Mouse (Mus musculus) hindbrain, embryonic 15.5 days (tissue): Measurements from ENCODE around the gene Hhatl. TPM values are rescaled to one million over a fixed set of nuclear protein-coding genes. Genes with fewer than 3 reads are reported as not detected.
A peak's percentile ranks its signal among the peaks of the same experiment; 100 is the strongest.

Source experiments
- ATAC-seq: fragments of 200-750 bp; cut with Nextera tagmentation; 2 replicates; pipeline ENCODE4 v1.8.0; 2017; ENCODE audit warnings: low read depth, moderate number of reproducible peaks, moderate TSS enrichment; ENCODE audit not compliant: low FRiP score
- H3K27ac ChIP-seq: fragments of 300-500 bp; sonication (generic); replicated peaks from 2 replicates; pipeline ENCODE4 v1.5.1; 2015; ENCODE audit warnings: mild to moderate bottlenecking, inconsistent platforms
- H3K27me3 ChIP-seq: fragments of 300-500 bp; sonication (generic); 2 replicates; pipeline ENCODE4 v1.6.1; 2015; ENCODE audit warnings: control low read depth, inconsistent platforms
- H3K36me3 ChIP-seq: fragments of 300-500 bp; sonication (generic); 2 replicates; pipeline ENCODE4 v1.6.1; 2015; ENCODE audit warnings: control low read depth, inconsistent platforms
- H3K4me1 ChIP-seq: fragments of 300-500 bp; sonication (generic); replicated peaks from 2 replicates; pipeline ENCODE4 v1.6.1; 2015; ENCODE audit warnings: control low read depth, inconsistent platforms
- H3K4me2 ChIP-seq: fragments of 300-500 bp; sonication (generic); 2 replicates; pipeline ENCODE4 v1.6.1; 2015; ENCODE audit warnings: moderate library complexity, mild to moderate bottlenecking, inconsistent platforms
- H3K4me3 ChIP-seq: fragments of 300-500 bp; sonication (generic); 2 replicates; pipeline ENCODE4 v1.5.1; 2015; ENCODE audit warnings: mild to moderate bottlenecking, inconsistent platforms
- H3K9ac ChIP-seq: fragments of 300-500 bp; sonication (generic); 2 replicates; pipeline ENCODE4 v1.6.1; 2015; ENCODE audit warnings: inconsistent platforms
- H3K9me3 ChIP-seq: fragments of 300-500 bp; sonication (generic); 2 replicates; pipeline ENCODE4 v1.6.1; 2016; ENCODE audit warnings: control low read depth, inconsistent platforms
- WGBS: fragments of 180-500 bp; shearing (Covaris S2); methylation state at CpG from one replicate; pipeline ENCODE4 v1.1.7; 2015; 5-methylcytosine and 5-hydroxymethylcytosine counted together
- polyA plus RNA-seq: library from polyadenylated mRNA; unstranded; fragments of >200 nt; fragmentation: Nextera tagmentation; extraction: Ambion mirVana; gene quantifications from 2 replicates; pipeline ENCODE4 v1.2.1, GENCODE M21; 2015

The Hhatl gene
- polyA plus RNA-seq, 1 experiment from 2014 or later: 0.19 TPM

DNA sequence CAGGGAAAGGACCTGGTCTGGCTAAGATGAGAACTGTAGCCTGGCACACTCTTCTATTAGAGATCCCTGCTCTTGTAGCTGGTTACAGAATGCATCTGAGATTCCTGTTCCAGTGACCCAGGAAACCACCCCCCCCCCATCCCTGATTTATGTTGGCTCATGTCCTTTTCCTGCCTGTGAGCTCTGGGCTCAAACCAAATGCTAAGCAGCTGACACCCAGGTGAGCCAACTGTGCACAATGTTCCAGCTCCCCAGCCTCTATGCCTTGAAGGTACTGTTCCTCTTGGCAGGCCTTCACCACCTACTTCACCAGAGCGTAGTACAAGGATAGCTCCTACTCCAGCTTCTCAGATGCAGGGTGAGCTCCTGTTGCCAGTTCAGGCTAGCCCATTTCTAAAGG is 30.7 kb upstream of the Hhatl start:
- Histone ChIP-seq H3K36me3 (no peaks in the 10 kb centered on the region), H3K4me2 (no peak overlapping the region), H3K4me1 (peaks cover 27% of the 10 kb centered on the region), H3K4me3 (no peak overlapping the region), H3K27me3 (no peaks in the 10 kb centered on the region), H3K27ac (peak overlapping the region; percentile 76), H3K9me3 (no peaks in the 10 kb centered on the region), H3K9ac (no peak overlapping the region)
- no peak for ATAC-seq
- 66% methylated on average over 1 of the region's 1 CpGs for WGBS

DNA sequence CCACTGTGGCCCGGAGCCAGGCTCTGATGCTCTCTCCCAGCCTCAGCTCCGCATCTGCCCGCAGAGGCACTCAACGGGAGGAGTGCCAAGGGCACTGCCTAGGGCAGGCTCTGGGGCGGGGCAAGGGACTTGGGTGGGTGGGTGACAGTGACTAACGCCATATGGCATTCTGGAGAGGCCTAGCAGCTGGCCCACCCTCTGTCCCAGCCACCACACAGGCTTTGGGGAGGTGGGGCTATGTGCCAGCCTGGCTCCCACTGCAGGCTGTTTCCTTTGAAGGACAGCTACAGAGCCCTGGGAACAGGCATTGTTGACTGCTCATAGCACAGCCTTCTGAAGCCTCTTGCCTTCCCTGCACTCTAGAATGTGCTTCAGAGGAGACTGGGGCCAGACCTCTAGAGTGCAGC is 30.3 kb upstream of the Hhatl start:
- Histone ChIP-seq H3K36me3 (no peaks in the 10 kb centered on the region), H3K27me3 (no peaks in the 10 kb centered on the region), H3K4me3 (no peak overlapping the region), H3K4me2 (no peak overlapping the region), H3K9ac (no peak overlapping the region), H3K27ac (peak overlapping the region; percentile 76), H3K4me1 (peaks cover 27% of the 10 kb centered on the region), H3K9me3 (no peaks in the 10 kb centered on the region)
- ATAC-seq: peak; percentile 77
- 42% methylated on average over 6 of the region's 6 CpGs for WGBS

DNA sequence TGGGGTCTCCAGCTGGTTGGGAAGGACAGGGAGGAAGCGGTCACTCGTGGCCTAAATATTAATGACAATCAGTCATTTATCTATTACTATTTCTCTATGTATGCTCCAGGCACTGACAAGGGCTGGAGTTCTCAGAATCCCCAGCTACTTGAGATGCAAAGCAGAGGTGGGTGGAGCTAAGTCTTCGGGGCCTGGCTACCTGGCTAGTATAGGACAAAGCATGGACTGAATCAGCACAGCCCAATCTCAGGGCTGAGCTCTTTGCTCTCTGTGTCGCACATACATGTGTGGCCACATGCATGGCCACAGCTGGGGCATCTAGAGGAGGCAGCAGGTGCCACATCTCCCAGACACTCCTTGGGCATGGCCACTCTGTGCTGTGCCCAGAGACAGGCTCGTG is 28.5 kb upstream of the Hhatl start:
- no peaks in the 10 kb centered on the region for H3K36me3 ChIP-seq
- H3K4me1 ChIP-seq: peaks cover 27% of the 10 kb centered on the region
- no peak overlapping the region for H3K27ac ChIP-seq
- no peak for ATAC-seq
- no peak overlapping the region for H3K9ac ChIP-seq
- no peak overlapping the region for H3K4me3 ChIP-seq
- H3K27me3 ChIP-seq: no peaks in the 10 kb centered on the region
- H3K4me2 ChIP-seq: no peak overlapping the region
- WGBS: 72% methylated on average over 5 of the region's 5 CpGs
- no peaks in the 10 kb centered on the region for H3K9me3 ChIP-seq

DNA sequence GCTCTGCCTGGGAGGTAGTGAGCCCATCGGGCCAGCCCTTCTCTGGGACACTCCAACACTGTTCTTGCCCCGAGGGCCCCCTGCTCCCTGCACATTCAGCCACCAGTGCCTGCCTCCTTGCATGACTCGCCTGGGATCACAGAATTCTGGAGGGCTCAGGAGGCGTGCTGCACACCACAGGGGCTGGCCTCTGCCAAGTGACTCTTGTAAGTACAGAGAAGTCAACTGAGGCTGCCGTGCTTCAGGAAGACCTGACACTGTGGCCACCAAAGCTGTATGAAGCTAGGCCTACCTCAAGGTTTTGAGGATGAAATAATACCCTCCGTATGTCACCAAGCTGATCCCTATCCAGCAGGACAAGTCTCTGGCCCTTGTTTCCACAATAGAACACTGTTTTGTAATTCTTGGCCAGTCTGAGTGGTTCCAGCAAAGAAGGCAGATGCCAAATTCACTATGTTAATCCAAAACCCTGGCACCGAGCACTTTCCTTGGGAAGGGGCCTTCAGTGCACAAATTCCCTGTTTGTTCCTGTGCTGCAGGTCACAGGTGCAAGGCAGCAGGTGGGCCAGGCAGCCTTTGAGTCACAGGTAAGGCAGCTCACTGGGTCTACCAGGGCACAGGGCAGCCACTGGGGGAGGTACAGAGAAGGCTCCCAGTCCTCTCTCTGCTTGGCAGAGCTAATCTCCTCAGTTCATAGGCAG is 27.6 kb upstream of the Hhatl start:
- WGBS: 52% methylated on average over 7 of the region's 7 CpGs
- ATAC-seq: peak; percentile 49; the same call in 1 of the 2 replicates
- Histone ChIP-seq H3K4me1 (peaks cover 27% of the 10 kb centered on the region), H3K4me2 (no peak overlapping the region), H3K9ac (no peak overlapping the region), H3K27ac (peak overlapping the region; percentile 62), H3K9me3 (no peaks in the 10 kb centered on the region), H3K36me3 (no peaks in the 10 kb centered on the region), H3K4me3 (no peak overlapping the region), H3K27me3 (no peaks in the 10 kb centered on the region)

DNA sequence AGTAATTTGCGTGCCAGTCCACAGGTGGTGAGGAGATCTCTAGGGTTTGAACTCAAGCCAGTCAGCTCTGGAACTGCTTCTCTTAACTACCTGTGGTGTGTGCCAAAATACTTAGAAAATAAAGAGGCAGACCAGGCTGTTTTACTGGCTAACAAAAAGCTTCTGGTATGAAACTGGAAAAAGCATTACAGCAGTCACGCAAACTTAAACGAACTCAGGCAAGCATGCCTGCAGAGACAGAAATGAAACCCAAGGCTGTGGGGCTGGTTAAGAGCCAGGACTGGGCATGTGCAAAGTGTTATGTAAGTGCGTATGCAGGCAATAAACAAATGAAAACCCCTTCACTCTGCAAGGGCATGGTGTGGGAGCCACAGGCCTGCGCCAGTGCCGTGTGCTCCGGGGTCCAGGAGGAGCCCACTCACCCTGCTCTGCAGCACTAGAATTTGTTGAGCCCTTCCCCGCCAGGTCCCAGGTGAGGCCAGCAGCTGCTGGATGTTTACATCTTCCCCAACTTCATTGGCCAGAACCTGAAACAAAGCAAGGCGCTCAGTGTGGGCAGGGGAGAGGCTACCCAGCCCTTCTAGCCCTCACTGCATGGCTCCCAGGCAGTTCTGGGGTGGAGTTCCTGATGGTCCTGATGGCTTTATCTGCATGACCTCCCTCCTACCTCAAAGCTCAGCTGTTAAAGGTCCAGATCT is 26.9 kb upstream of the Hhatl start:
- H3K9me3 ChIP-seq: no peaks in the 10 kb centered on the region
- H3K4me2 ChIP-seq: no peak overlapping the region
- H3K36me3 ChIP-seq: no peaks in the 10 kb centered on the region
- WGBS: 83% methylated on average over 9 of the region's 9 CpGs
- peaks cover 27% of the 10 kb centered on the region for H3K4me1 ChIP-seq
- no peak overlapping the region for H3K4me3 ChIP-seq
- ATAC-seq: no peak
- H3K9ac ChIP-seq: no peak overlapping the region
- no peaks in the 10 kb centered on the region for H3K27me3 ChIP-seq
- peak overlapping the region; percentile 62 for H3K27ac ChIP-seq

DNA sequence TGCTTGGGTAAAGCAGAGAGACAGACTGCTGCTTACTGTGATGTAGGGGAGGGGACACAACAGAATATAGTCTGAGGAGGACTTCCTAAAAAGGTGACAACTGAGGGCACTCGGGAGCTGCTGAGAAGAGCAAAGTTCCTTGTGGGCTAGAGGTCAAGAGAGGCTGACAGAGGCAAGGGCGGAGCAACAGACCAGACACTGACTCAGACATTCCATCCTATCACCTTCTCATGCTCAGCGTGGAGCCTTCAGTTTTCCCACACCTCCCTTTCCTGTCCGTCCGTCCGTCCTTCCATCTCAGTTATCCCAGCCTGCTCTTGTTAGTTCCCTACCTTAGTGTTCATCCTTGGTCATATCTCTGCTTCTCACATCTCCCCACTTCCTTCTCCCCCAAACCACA is 22.9 kb upstream of the Hhatl start:
- no peak overlapping the region for H3K4me2 ChIP-seq
- no peaks in the 10 kb centered on the region for H3K27me3 ChIP-seq
- H3K27ac ChIP-seq: no peak overlapping the region
- no peak overlapping the region for H3K4me3 ChIP-seq
- no peaks in the 10 kb centered on the region for H3K36me3 ChIP-seq
- H3K9ac ChIP-seq: no peak overlapping the region
- ATAC-seq: no peak
- no peaks in the 10 kb centered on the region for H3K9me3 ChIP-seq
- WGBS: 79% methylated on average over 6 of the region's 6 CpGs
- peaks cover 22% of the 10 kb centered on the region for H3K4me1 ChIP-seq

DNA sequence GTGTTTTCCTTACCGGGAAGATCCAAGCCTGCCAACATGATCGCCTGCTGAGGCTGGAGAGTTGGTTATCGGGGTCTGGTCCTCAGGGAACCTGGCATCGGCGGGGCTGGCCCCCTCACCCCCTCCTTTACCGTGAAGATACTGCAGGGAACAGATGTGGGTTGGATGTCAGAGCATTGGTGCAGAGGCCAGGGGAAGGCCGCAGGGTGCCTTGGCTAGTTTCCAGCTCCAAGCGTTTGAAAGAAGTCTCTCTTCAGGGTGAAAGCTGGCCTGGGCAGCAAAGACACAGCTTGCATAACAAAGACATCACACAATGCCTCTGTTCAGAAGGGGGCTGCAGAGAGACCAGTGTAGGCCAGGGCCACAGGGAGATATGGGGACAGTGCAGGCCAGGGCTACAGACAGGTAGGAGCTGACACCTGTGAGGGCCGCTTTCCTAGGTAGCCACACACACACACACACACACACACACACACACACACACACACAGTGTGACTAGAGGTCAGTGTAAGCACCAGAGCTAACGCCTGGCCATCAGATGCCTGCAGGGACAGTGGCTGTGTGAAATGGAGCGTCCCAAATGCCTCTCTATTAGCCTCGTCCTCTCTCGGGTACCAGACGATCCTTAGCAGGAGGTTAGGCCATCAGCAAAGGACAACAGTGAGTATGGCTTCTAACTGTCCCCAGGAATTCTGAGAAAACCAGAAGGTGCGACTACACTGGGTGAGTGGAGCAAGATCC is 17.9 kb upstream of the Hhatl start:
- Histone ChIP-seq H3K9me3 (no peaks in the 10 kb centered on the region), H3K4me2 (no peak overlapping the region), H3K27ac (peak overlapping the region; percentile 48; the same call in 1 of the 2 replicates), H3K4me3 (no peak overlapping the region), H3K9ac (no peak overlapping the region), H3K4me1 (peaks cover 28% of the 10 kb centered on the region), H3K27me3 (no peaks in the 10 kb centered on the region), H3K36me3 (no peaks in the 10 kb centered on the region)
- peak; percentile 74 for ATAC-seq
- WGBS: 10% methylated on average over 15 of the region's 15 CpGs

DNA sequence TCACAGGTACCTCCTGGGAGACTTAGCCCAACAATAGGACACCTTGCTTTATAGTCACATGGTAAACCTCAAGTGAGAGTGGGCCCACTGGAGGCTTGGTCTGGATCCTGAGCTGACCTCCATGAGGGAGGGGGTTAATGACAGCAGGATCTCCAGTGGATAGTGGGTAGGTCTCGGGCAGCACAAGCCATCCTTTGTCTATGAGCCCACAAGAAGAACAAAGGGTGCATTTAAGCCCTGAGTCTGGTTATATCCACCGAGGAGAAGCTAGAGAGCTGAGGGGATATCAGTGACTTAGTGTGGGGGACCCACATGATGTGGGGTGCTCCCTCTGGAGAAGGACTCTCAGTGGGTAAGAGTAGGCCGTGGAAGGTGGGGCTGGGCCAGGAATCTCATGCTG is 16.2 kb upstream of the Hhatl start:
- no peak overlapping the region for H3K4me3 ChIP-seq
- H3K27me3 ChIP-seq: no peaks in the 10 kb centered on the region
- H3K27ac ChIP-seq: no peak overlapping the region
- no peaks in the 10 kb centered on the region for H3K36me3 ChIP-seq
- H3K9ac ChIP-seq: no peak overlapping the region
- no peaks in the 10 kb centered on the region for H3K9me3 ChIP-seq
- WGBS: 50% methylated on average over 3 of the region's 3 CpGs
- H3K4me2 ChIP-seq: no peak overlapping the region
- H3K4me1 ChIP-seq: peaks cover 28% of the 10 kb centered on the region
- ATAC-seq: no peak; the same call in 1 of the 2 replicates

DNA sequence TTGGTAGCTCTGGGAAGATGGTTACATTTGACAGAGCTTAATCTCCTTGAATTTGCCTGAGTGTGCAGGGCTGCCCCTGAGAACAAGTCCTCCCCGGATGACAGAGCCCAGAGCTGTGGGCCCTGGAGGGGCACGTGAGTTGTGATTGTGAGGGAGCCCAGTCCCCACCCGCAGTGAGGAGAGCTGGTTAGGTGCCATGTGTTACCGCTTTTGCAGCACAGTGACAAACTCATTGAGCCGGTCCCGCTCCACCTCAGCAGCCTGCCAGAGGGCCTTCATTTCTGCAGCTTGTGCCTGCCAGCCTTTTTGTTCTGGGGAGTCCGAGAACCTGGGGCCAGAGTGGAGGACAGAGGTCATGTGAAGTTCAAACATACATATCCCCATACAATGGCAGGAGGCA is 15.6 kb upstream of the Hhatl start:
- no peak overlapping the region for H3K9ac ChIP-seq
- no peak overlapping the region for H3K4me2 ChIP-seq
- ATAC-seq: no peak
- H3K27me3 ChIP-seq: no peaks in the 10 kb centered on the region
- no peak overlapping the region for H3K4me3 ChIP-seq
- H3K36me3 ChIP-seq: no peaks in the 10 kb centered on the region
- WGBS: 51% methylated on average over 7 of the region's 7 CpGs
- no peak overlapping the region for H3K27ac ChIP-seq
- H3K4me1 ChIP-seq: peaks cover 28% of the 10 kb centered on the region
- H3K9me3 ChIP-seq: no peaks in the 10 kb centered on the region

DNA sequence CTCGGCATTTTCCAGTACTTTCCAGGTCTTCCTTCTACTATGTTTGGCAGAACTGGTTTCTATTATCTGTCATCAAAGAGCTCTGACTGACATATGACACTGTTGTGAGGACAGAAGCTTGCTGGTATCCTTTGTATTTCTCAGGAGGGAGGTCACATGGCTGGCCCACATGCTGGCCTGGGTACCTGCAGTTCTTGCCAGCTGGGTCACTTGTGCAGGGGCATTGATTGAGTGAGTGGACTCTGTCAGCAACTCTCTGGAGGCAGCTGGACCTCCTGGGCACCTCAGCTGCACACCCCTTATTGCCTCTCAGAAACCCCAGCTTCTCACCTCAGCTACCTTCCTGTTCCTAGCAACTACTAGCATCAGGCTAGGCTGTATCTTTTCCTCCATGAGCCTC is 15.2 kb upstream of the Hhatl start:
- ATAC-seq: no peak
- no peak overlapping the region for H3K4me2 ChIP-seq
- no peaks in the 10 kb centered on the region for H3K9me3 ChIP-seq
- H3K4me3 ChIP-seq: no peak overlapping the region
- H3K27me3 ChIP-seq: no peaks in the 10 kb centered on the region
- 62% methylated on average over 1 of the region's 1 CpGs for WGBS
- peaks cover 28% of the 10 kb centered on the region for H3K4me1 ChIP-seq
- H3K27ac ChIP-seq: no peak overlapping the region
- H3K9ac ChIP-seq: no peak overlapping the region
- H3K36me3 ChIP-seq: no peaks in the 10 kb centered on the region

DNA sequence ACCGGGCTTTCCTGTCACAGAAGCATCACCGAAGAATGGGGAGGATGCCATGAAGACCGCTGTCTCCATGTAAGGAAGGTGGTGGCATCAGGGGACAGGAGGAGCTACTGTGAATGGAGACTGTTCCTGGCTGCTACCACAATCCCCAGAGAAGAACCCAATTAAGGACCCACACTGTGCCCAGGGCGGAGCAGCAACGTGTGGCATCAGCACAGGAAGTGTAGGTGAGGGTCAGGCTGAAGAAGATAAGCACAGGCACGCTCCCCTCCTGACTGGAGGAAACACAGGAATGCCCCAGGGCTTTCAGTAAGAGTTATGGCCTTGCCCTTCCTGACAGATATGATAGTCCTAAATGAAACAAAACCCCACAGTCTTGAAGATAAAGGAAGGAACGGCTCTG is 10.4 kb upstream of the Hhatl start:
- no peaks in the 10 kb centered on the region for H3K9me3 ChIP-seq
- H3K4me3 ChIP-seq: no peak overlapping the region
- H3K4me2 ChIP-seq: no peak overlapping the region
- WGBS: 78% methylated on average over 7 of the region's 7 CpGs
- no peaks in the 10 kb centered on the region for H3K27me3 ChIP-seq
- H3K27ac ChIP-seq: no peak overlapping the region
- 0 out of 2 replicates have a peak, but pooled peaks cover 2% of the 10 kb centered on the region for H3K4me1 ChIP-seq
- no peak for ATAC-seq
- no peaks in the 10 kb centered on the region for H3K36me3 ChIP-seq
- H3K9ac ChIP-seq: no peak overlapping the region

DNA sequence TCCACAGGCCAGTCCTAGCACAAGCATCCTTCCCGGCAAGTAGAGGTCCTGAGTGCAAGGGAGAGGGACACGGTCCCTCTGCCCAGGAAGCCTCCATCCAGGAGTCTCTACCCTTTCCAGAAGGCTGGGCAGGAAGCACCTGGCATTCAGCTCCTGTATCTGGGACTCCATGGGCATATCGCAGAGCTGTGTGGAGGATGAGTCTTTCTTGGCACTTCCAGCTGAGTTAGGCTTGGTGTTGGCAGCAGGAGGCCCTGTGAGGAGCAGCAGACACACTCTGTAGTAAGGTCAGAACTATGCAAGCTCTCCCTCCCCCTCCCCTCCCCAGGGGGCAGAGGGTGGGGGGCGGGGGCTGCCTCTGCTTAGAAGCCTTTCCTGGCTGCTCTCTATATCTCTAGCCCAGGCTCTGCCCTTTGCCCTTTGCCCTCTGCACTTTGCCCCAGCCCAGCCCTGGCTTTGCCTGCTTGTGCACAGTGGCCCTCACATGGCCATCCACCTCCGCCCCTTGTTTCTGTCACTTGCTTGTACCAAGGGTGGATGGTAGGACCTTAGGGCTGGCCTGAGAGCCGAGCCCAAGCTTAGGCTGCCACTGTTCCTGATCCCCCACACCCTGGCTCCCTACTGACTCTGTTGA is 6.7 kb upstream of the Hhatl start:
- H3K9me3 ChIP-seq: no peaks in the 10 kb centered on the region
- no peaks in the 10 kb centered on the region for H3K27me3 ChIP-seq
- no peak for ATAC-seq
- no peaks in the 10 kb centered on the region for H3K36me3 ChIP-seq
- H3K27ac ChIP-seq: no peak overlapping the region
- H3K4me3 ChIP-seq: no peak overlapping the region
- WGBS: 38% methylated on average over 6 of the region's 6 CpGs
- no peak overlapping the region for H3K4me2 ChIP-seq
- H3K4me1 ChIP-seq: peaks cover 12% of the 10 kb centered on the region; the same call in 1 of the 2 replicates
- H3K9ac ChIP-seq: no peak overlapping the region
